Mouse (Mus musculus): Measurements from ENCODE around the gene Zfp799.
"Not testable (repeated sequence)": the region's sequence is repeated elsewhere in the genome, so short reads cannot be mapped to it uniquely, and the experiment has no call there.

Gene Zfp799

GRCm38 (mm10) chr17:32829540-32830417, at the start of gene Zfp799:
Zfp799 (minus strand) TSS chr17:32830261.
- DNase-seq (ENCODE audit: low read depth): peak; percentile 81

GRCm38 (mm10) chr17:32878773-32879172, 48.7 kb upstream of the Zfp799 start:
- no peak for DNase-seq (ENCODE audit: low read depth)

GRCm38 (mm10) chr17:32877471-32878171, 47.6 kb upstream of the Zfp799 start:
- DNase-seq (ENCODE audit: low read depth): no peak

- no peak for DNase-seq (ENCODE audit: low read depth)
Observed at GRCm38 (mm10) chr17:32872696-32873095, 42.6 kb upstream of the Zfp799 start.

- no peak for DNase-seq (ENCODE audit: low read depth)
Observed at GRCm38 (mm10) chr17:32872091-32872490, 42.0 kb upstream of the Zfp799 start.

GRCm38 (mm10) chr17:32871483-32871882, 41.4 kb upstream of the Zfp799 start:
- no peak for DNase-seq (ENCODE audit: low read depth)

GRCm38 (mm10) chr17:32867266-32867665, 37.2 kb upstream of the Zfp799 start:
- DNase-seq (ENCODE audit: low read depth): not testable (repeated sequence)

GRCm38 (mm10) chr17:32856713-32857112, 26.7 kb upstream of the Zfp799 start:
- DNase-seq (ENCODE audit: low read depth): not testable (repeated sequence)

GRCm38 (mm10) chr17:32851581-32851980, 21.5 kb upstream of the Zfp799 start:
- DNase-seq (ENCODE audit: low read depth): no peak

- no peak for DNase-seq (ENCODE audit: low read depth)
Observed at GRCm38 (mm10) chr17:32841388-32841787, 11.3 kb upstream of the Zfp799 start.

GRCm38 (mm10) chr17:32839083-32839802, 9.2 kb upstream of the Zfp799 start:
- DNase-seq (ENCODE audit: low read depth): no peak

- DNase-seq (ENCODE audit: low read depth): no peak
Observed at GRCm38 (mm10) chr17:32830418-32830782, 339 bp upstream of the Zfp799 start.

- DNase-seq (ENCODE audit: low read depth): no peak
Observed at GRCm38 (mm10) chr17:32816074-32816784, 13.8 kb downstream of the Zfp799 start.

- DNase-seq (ENCODE audit: low read depth): no peak
Observed at GRCm38 (mm10) chr17:32814136-32814535, 15.9 kb downstream of the Zfp799 start.

GRCm38 (mm10) chr17:32810648-32811047, 19.4 kb downstream of the Zfp799 start:
- DNase-seq (ENCODE audit: low read depth): no peak

- no peak for DNase-seq (ENCODE audit: low read depth)
Observed at GRCm38 (mm10) chr17:32809544-32810374, 20.3 kb downstream of the Zfp799 start, which contains the start of gene Zfp811. Zfp811 (minus strand) TSS chr17:32809931.

GRCm38 (mm10) chr17:32808921-32809320, 21.1 kb downstream of the Zfp799 start:
- DNase-seq (ENCODE audit: low read depth): no peak

- DNase-seq (ENCODE audit: low read depth): no peak
Observed at GRCm38 (mm10) chr17:32789244-32789643, 40.8 kb downstream of the Zfp799 start.

GRCm38 (mm10) chr17:32788576-32788975, 41.5 kb downstream of the Zfp799 start:
- no peak for DNase-seq (ENCODE audit: low read depth)

GRCm38 (mm10) chr17:32788094-32788559, 41.9 kb downstream of the Zfp799 start, which contains the start of gene Zfp871:
Zfp871 (minus strand) TSS chr17:32788287.
- DNase-seq (ENCODE audit: low read depth): peak; percentile 92

Measured in naive thymus-derived CD4-positive, alpha-beta T cell, adult 2 months (primary cell).